Mouse (Mus musculus) yolk sac, embryonic 10.5 days (tissue): Measurements from ENCODE around the gene 1700086D15Rik.
A peak's percentile ranks its signal among the peaks of the same experiment; 100 is the strongest.

Source experiments
- DNase-seq: peaks from one replicate; pipeline ENCODE4 v3.0.0-alpha.2; 2017; ENCODE audit warnings: low spot score

Gene 1700086D15Rik

GRCm38 (mm10) chr11:65159791-65160190, at the start of gene 1700086D15Rik:
TSS of gene 1700086D15Rik (minus strand) at chr11:65159891.
- no peak for DNase-seq

- DNase-seq: no peak
Observed at GRCm38 (mm10) chr11:65209441-65209840, 49.8 kb upstream of the 1700086D15Rik start.

GRCm38 (mm10) chr11:65205306-65205705, 45.6 kb upstream of the 1700086D15Rik start:
- DNase-seq: no peak

- no peak for DNase-seq
Observed at GRCm38 (mm10) chr11:65204651-65205050, 45.0 kb upstream of the 1700086D15Rik start.

GRCm38 (mm10) chr11:65203020-65203419, 43.3 kb upstream of the 1700086D15Rik start:
- no peak for DNase-seq

GRCm38 (mm10) chr11:65202236-65202635, 42.5 kb upstream of the 1700086D15Rik start:
- DNase-seq: no peak

GRCm38 (mm10) chr11:65198026-65198425, 38.3 kb upstream of the 1700086D15Rik start:
- DNase-seq: no peak

- peak; percentile 24 for DNase-seq
Observed at GRCm38 (mm10) chr11:65197280-65197679, 37.6 kb upstream of the 1700086D15Rik start.

GRCm38 (mm10) chr11:65186974-65187373, 27.3 kb upstream of the 1700086D15Rik start:
- DNase-seq: no peak

- no peak for DNase-seq
Observed at GRCm38 (mm10) chr11:65185114-65185513, 25.4 kb upstream of the 1700086D15Rik start.

- no peak for DNase-seq
Observed at GRCm38 (mm10) chr11:65170121-65170750, 10.5 kb upstream of the 1700086D15Rik start.

- peak; percentile 72 for DNase-seq
Observed at GRCm38 (mm10) chr11:65162767-65163120, 3.1 kb upstream of the 1700086D15Rik start, which contains the start of gene Arhgap44. TSS of gene Arhgap44 (minus strand) at chr11:65162961.

GRCm38 (mm10) chr11:65161881-65162766, 2.4 kb upstream of the 1700086D15Rik start:
- DNase-seq: peak; percentile 13

GRCm38 (mm10) chr11:65160991-65161880, 1.5 kb upstream of the 1700086D15Rik start:
- no peak for DNase-seq

- no peak for DNase-seq
Observed at GRCm38 (mm10) chr11:65158658-65158990, 1.1 kb downstream of the 1700086D15Rik start.

- DNase-seq: no peak
Observed at GRCm38 (mm10) chr11:65157966-65158657, 1.6 kb downstream of the 1700086D15Rik start.

GRCm38 (mm10) chr11:65153006-65153405, 6.7 kb downstream of the 1700086D15Rik start:
- DNase-seq: no peak

GRCm38 (mm10) chr11:65148441-65148840, 11.2 kb downstream of the 1700086D15Rik start:
- DNase-seq: no peak

GRCm38 (mm10) chr11:65142838-65143417, 16.8 kb downstream of the 1700086D15Rik start:
- DNase-seq: no peak

GRCm38 (mm10) chr11:65139030-65139429, 20.7 kb downstream of the 1700086D15Rik start:
- DNase-seq: no peak

GRCm38 (mm10) chr11:65137145-65137652, 22.5 kb downstream of the 1700086D15Rik start:
- DNase-seq: no peak
